Mouse (Mus musculus): Measurements from ENCODE around the gene Rgl3.

- TF ChIP-seq CTCF (IDR thresholded peaks at IDR 0.05; ENCODE audit: control insufficient read depth, insufficient read depth, insufficient read length), result no peak
- TF ChIP-seq MAX (IDR thresholded peaks at IDR 0.05), result no peak
- TF ChIP-seq FOSL1 (IDR thresholded peaks at IDR 0.05; ENCODE audit: insufficient read depth, low read length, poor library complexity, severe bottlenecking), result no peak
Measured at GRCm38 (mm10) chr9:21934021-21934420, 55.2 kb downstream of the Rgl3 start.

Measured in C2C12 (cell line).